Mouse (Mus musculus) cortical plate, adult 2 months (tissue): ENCODE data around the gene Synpo2.

Source experiments
- CTCF ChIP-seq: fragments of 200-500 bp; IDR thresholded peaks from 2 replicates; pipeline ENCODE4 v1.5.1; 2011; ENCODE audit warnings: mild to moderate bottlenecking, control low read depth, low read length; ENCODE audit not compliant: insufficient read depth; ENCODE audit errors: extremely low read depth
- POLR2A ChIP-seq: fragments of 200-500 bp; IDR thresholded peaks from 2 replicates; pipeline ENCODE4 v1.6.1; 2011; ENCODE audit warnings: mild to moderate bottlenecking, low read length, control low read depth; ENCODE audit not compliant: insufficient read depth; ENCODE audit errors: extremely low read depth

DNA sequence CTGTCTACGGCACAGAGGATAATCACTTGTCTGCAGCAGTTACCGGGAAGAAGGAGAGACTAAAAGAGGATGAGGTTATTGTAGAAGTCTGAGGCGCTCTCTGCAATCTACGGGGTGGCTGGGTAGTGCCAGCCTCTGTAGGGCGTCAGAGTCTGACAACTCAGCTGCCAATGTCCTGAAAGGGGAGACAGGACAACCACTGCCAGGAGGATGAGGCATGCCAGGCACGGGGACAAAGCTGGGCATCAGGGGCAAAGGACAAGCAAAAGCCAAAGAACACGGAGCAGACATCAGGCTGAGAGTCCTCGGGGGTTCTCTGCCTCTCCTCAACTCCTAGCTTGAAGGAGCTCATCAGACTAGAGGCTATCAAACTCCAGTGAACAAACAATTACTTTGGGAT, 82.6 kb downstream of the Synpo2 start:
- TF ChIP-seq CTCF, result no peak
- no peak for TF ChIP-seq POLR2A
